Mouse (Mus musculus) G1E (cell line): ENCODE data around the gene Zfpm1. TPM values are rescaled to one million over a fixed set of nuclear protein-coding genes. Genes with fewer than 3 reads are reported as not detected.

Source experiments
- ATAC-seq: 2 replicates; pipeline ENCODE4 v1.8.0; 2016; ENCODE audit warnings: mild to moderate bottlenecking; ENCODE audit not compliant: insufficient number of reproducible peaks, poor library complexity, low FRiP score, severe bottlenecking; ENCODE audit errors: extremely low read depth
- DNase-seq: peaks from one replicate; pipeline ENCODE4 v3.0.0; 2012; ENCODE audit warnings: low spot score
- H3K27me3 ChIP-seq: 2 replicates; pipeline ENCODE4 v1.6.1; 2012; ENCODE audit warnings: mild to moderate bottlenecking, low read length, inconsistent platforms; ENCODE audit not compliant: insufficient read depth
- H3K36me3 ChIP-seq: replicated peaks from 2 replicates; pipeline ENCODE3; 2012; ENCODE audit warnings: mild to moderate bottlenecking, inconsistent platforms
- H3K4me1 ChIP-seq: 2 replicates; pipeline ENCODE4 v1.6.1; 2012; ENCODE audit warnings: low read depth, low read length, inconsistent platforms, mixed read lengths; ENCODE audit not compliant: insufficient read depth
- H3K4me3 ChIP-seq: 2 replicates; pipeline ENCODE4 v1.5.1; 2012; ENCODE audit warnings: low read depth, mild to moderate bottlenecking, inconsistent platforms, low read length, moderate library complexity, mixed read lengths
- H3K9me3 ChIP-seq: replicated peaks from 2 replicates; pipeline ENCODE4 v1.6.1; 2012; ENCODE audit warnings: inconsistent platforms
- CTCF ChIP-seq: IDR thresholded peaks from 2 replicates; pipeline ENCODE4 v1.5.1; 2012; ENCODE audit warnings: low read depth, low read length, inconsistent platforms, mixed read lengths
- GATA1 ChIP-seq: IDR thresholded peaks from 2 replicates; pipeline ENCODE4 v1.6.1; 2012; ENCODE audit warnings: borderline replicate concordance, low read length, inconsistent platforms, mixed read lengths
- GATA2 ChIP-seq: IDR thresholded peaks from 2 replicates; pipeline ENCODE4 v1.6.1; 2012; ENCODE audit warnings: low read depth, low read length, inconsistent platforms, borderline replicate concordance
- POLR2AphosphoS5 ChIP-seq: IDR thresholded peaks from 2 replicates; pipeline ENCODE4 v1.6.1; 2012; ENCODE audit warnings: low read depth, low read length, inconsistent platforms; ENCODE audit not compliant: insufficient replicate concordance
- TAL1 ChIP-seq: conservative IDR thresholded peaks from 2 replicates; pipeline ENCODE4 v1.6.1; 2012; ENCODE audit warnings: low read depth, low read length, inconsistent platforms, mixed read lengths
- polyA plus RNA-seq: library from polyadenylated mRNA; stranded (reverse); fragments of >175 nt; gene quantifications from 2 replicates; pipeline ENCODE4 v1.2.3, GENCODE M21; 2012
- total RNA-seq, 2 experiments: library from RNA; stranded (forward) in 1 of 2; stranded (reverse) in 1 of 2; fragments of 200-1000 nt in 1 of 2; fragments of >200 nt in 1 of 2; fragmentation: Nextera tagmentation in 1 of 2; gene quantifications; 2 replicates each; pipeline ENCODE4 v1.2.3; 2014 to 2017

The Zfpm1 gene
- total and polyA plus RNA-seq, 3 experiments: 54.4 to 1,150 (median 292) TPM

DNA sequence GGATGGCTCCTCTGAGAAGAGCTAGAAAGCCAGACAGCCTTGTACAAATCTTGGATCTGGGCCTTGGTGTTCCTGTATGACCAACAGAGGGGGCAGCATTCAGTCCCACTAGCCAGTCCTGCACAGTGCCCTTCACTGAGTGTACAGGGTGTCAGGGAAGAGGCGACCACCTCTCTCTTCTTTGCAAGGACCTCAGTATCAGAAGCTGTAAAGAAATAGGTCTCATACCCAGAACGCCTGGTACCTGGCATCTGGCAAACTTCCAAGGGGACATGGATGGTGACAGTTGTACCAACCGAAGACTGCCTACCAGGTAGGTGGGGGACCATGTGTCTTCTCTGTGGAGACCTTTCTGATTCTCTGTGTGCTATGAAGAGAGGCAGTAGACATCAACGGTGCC lies 1.8 kb upstream of the Zfpm1 start:
- peak overlapping the region; percentile 90; the same call in 1 of the 2 replicates for H3K4me3 ChIP-seq

DNA sequence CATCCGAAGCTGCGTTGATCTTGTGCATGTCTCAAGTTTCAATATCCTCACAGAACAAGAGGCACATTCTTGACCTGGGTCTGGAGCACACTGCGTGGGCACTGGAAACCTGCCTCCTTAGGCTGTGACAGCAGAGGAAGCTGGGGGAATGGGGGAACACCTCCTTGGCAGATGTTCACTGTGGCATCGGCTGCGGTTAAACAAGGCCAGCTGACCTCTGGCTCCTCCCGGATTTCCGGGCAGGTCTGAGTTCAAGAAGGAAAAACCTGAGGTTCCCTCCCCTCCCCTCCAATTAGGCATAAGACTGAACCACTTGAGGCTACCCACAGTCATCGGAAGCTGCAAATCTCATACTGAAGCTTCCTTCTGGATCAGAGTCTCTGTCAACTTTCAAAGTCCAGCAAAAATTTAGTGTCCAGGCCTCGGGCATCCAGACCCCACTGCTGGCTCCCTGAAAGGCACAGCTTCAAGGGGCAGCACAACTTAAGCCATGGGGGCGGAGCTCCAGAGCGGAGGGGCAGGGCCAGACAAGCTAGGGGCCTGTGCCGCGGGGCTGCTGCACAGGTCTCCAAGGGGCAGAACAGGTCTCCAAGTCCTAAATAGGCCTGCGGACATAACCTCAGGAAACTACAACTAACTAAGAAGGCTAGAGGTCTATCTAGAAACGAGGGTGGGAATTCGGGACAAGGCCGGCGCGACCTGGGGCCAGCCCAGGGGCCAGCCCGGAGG lies 1.2 kb upstream of the Zfpm1 start:
- peaks cover 80% of the 10 kb centered on the region for H3K4me1 ChIP-seq
- DNase-seq (no peak), ATAC-seq (no peak)
- peak overlapping the region; percentile 90 for H3K4me3 ChIP-seq
- H3K27me3 ChIP-seq: peaks cover 20% of the 10 kb centered on the region
- no peaks in the 10 kb centered on the region for H3K9me3 ChIP-seq
- peaks cover 24% of the 10 kb centered on the region for H3K36me3 ChIP-seq
- TF ChIP-seq CTCF (no peak), TAL1 (no peak), GATA1 (no peak), GATA2 (no peak), POLR2AphosphoS5 (no peak)

More for the DNA sequence above, 1.8 kb upstream of the Zfpm1 start:
- Histone ChIP-seq H3K4me1 (peaks cover 80% of the 10 kb centered on the region), H3K36me3 (peaks cover 18% of the 10 kb centered on the region), H3K27me3 (peaks cover 23% of the 10 kb centered on the region), H3K9me3 (no peaks in the 10 kb centered on the region)
- TF ChIP-seq POLR2AphosphoS5 (no peak), GATA1 (no peak), CTCF (no peak), GATA2 (no peak), TAL1 (no peak)
- ATAC-seq (no peak), DNase-seq (no peak)

DNA sequence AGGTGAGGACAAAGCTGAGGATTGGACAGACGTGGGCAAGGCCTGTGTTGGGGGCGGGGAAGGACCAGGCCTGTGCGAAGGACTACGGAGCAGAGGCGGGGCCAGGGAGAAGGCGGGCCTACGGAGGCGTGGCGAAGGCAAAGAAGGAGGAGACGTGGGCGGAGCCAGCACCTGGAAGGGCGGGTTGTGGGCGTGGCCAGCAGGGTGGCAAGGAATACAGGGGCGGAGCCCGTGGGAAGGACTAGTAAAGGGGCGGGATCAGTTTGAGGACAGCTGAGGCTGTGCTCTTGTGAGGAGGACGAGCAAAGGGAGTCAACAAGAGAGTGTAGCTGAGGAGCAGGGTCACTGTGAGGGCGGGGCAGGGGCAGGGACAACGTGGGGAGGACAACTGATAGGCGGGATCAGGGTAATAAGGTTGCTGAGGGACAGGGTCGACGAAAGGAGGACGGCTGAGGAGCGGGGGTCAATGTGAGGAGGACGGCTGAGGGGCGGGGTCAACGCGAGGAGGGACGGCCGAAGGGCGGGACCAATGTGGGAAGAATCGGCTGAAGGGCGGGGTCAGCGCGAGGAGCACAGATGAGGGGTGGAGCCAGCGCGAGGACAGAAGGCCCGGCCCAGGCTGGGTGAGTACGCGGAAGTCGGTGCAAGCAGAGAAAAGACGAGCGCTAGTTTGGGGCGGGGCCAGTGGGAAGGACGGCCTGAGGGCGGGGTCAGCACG lies 465 bp upstream of the Zfpm1 start:
- H3K36me3 ChIP-seq: peaks cover 31% of the 10 kb centered on the region
- peaks cover 20% of the 10 kb centered on the region for H3K27me3 ChIP-seq
- no peaks in the 10 kb centered on the region for H3K9me3 ChIP-seq
- TF ChIP-seq CTCF (no peak), TAL1 (no peak), GATA1 (no peak), POLR2AphosphoS5 (no peak), GATA2 (no peak)
- DNase-seq: peak; percentile 78
- H3K4me3 ChIP-seq: peak overlapping the region; percentile 90
- peak; percentile 69 for ATAC-seq
- H3K4me1 ChIP-seq: peaks cover 80% of the 10 kb centered on the region

DNA sequence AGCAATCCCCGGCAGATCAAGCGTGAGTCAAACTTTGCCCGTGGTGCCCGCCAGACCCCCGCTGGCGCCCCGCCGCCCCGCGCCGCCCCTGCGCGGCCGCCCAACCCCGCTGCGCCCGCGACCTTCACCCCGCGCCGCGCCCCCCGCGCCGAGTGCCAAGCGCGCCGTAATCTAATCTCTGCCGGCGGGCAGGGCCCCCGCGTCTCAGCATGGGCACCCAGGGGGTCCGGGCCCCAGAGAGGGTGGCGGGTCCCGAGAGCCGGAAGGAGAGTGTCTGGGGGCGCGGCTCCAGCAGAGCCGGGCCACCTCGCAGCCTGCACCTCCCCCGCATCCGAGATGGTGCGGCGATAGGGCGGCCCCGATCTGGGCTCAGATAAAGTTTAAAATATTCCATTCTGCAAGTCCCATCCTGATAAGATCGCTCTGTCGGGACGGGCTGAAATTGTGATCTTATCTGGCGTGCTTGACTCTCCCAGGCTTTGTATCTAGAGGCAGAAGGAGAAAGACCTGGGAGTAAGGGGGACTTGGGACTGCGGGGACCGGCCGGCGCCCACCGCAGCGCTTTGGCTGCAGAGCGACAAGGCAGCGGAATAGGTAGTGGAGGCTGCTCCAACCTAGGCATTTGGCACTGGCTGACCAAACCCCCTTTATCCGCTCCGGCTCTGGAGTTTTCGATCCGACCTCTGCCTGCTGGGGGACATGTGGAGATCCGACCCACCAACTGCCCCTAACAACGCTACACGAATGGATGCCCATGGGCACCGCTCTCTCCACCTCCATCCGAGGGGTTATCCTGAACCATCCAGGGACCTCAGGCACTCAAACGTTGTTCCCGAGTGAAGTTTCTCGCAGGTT lies 787 bp downstream of the Zfpm1 start:
- Histone ChIP-seq H3K4me3 (peak overlapping the region; percentile 90), H3K27me3 (peaks cover 16% of the 10 kb centered on the region), H3K9me3 (no peaks in the 10 kb centered on the region), H3K36me3 (peaks cover 44% of the 10 kb centered on the region), H3K4me1 (peaks cover 80% of the 10 kb centered on the region)
- DNase-seq (no peak), ATAC-seq (no peak)
- TF ChIP-seq TAL1: no peak
- TF ChIP-seq GATA1: no peak
- no peak for TF ChIP-seq CTCF
- TF ChIP-seq POLR2AphosphoS5: no peak
- TF ChIP-seq GATA2: no peak

DNA sequence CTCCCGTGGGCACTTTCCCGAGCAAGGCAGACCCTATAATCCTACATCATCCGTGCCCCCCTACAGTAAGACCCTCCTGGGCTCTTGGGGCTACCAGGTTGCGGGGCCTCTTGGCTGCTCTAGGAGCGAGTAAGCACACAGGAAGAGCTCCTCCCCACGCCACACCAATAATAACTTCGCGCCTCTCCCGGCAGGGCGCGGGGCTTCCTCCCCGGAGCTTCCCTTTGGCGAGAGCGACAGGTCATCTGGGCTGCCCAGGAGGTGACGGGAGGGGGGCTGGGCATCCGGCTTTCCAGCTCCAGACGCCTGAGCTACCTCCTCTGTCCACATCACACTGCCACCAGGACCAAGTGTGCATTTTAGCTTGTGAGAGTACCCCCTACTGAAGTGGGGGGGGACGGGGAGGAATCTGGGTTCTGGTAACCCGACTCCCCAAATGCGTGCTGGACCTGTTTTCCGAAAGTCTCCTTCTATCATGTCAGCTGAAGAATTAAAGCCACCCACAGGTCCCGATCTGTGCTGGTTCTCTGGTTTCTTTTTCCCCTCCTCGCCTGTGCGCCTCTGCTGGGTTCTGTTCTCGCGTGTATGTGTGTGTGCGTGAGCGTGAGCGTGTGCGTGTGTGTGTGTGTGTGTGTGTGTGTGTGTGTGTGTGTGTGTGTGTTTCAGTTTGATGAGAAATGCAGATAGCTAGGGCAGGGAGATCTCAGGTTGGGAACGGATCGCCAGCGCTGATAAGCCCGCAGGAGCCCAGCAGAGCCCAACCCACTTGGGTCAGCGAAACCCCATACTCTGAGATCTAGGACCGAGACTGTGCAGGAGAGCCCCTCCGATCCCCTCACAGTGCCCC lies 1.6 kb downstream of the Zfpm1 start:
- peak; percentile 61 for DNase-seq
- ATAC-seq: no peak

More for the DNA sequence above, 1.6 kb downstream of the Zfpm1 start:
- peaks cover 52% of the 10 kb centered on the region for H3K36me3 ChIP-seq
- H3K27me3 ChIP-seq: peaks cover 16% of the 10 kb centered on the region
- TF ChIP-seq CTCF: no peak
- TF ChIP-seq GATA2: no peak
- no peak for TF ChIP-seq GATA1
- TF ChIP-seq POLR2AphosphoS5: no peak
- no peak for TF ChIP-seq TAL1
- peak overlapping the region; percentile 90 for H3K4me3 ChIP-seq
- H3K4me1 ChIP-seq: peaks cover 80% of the 10 kb centered on the region
- no peaks in the 10 kb centered on the region for H3K9me3 ChIP-seq
